Mouse (Mus musculus) embryo, embryonic 10 days (tissue): Measurements from ENCODE around the gene Trp53i11.

Experiments
- DNase-seq: peaks from one replicate; pipeline ENCODE4 v3.0.0-alpha.2; 2015; ENCODE audit warnings: low spot score

The Trp53i11 gene

DNA sequence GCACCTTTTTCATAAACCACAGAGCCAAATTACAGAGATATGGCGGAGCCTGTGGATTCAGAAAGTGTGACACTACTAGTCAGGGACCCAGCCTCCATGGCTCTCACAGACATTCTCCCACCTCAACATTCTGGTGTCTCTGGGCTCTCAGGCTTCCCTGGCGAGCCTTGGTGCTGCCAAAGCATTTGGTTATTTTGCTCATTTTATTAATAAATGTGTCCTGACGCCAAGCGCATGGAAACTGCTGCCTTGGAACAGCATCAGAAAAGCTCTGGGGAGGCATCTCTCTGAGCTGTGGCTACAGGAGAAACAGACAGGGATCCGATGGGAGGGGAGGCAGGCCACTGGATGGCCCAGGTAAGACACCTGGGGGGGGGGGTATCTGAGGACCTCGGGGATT lies 15.4 kb upstream of the Trp53i11 start:
- DNase-seq = no peak

DNA sequence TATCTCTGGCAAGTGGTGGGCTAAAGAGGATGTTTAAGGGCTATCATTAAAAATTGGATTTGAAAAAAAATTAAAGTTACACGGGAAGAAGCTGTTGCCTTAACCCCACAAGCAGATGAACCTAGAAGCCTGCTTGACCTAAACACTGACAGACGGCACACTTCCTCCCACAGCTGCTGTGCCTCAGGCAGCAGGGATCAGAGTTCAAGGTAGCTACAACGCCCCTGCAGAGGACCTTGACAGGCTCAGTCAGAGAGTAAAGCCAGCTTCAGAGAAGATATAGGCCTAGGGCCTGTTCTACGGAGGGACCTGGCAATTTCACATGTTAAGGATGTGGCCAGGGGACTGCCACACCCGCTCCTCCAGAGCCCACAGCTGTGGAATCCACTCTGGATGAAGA lies 14.9 kb upstream of the Trp53i11 start:
- DNase-seq = peak; percentile 58

DNA sequence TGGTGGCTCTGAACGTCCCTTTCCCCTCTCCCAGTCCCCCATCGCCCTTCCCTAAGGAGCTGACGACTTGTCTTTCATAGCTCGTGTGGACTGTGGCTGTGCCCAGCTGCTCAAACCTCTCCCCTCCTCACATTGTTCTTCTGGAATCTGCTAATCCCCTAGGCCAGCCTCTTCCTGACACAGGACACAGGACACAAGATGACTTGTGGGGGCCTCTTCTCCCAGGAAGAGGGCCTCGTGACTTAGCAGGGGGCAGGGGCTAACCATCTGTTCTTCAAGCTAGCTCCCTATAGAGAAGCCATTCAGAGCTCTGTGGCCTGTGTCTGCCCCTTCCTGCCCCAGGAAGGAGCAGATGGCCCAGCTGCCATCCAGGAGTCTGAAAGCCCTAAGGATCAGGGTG lies 13.2 kb upstream of the Trp53i11 start:
- peak; percentile 59 for DNase-seq

DNA sequence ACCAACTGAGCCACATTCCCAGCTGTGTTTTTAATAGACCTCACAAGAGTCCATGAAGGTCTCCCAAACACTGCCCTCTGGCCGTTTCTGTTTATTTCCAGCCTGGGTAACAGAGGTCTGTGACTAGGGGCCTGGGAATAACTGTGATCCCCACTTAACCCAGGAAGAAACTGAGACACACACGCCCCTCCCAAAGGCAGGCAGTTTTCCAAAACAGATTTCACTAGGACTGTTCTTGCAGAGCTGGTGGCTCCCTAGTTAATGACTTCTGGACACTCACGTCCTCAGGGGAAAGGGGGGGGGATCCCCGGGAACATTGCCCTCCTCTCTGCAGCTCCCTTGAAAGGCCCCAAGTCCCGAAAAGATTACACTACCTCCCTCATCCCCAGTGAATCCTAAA lies 12.1 kb upstream of the Trp53i11 start:
- DNase-seq = no peak

DNA sequence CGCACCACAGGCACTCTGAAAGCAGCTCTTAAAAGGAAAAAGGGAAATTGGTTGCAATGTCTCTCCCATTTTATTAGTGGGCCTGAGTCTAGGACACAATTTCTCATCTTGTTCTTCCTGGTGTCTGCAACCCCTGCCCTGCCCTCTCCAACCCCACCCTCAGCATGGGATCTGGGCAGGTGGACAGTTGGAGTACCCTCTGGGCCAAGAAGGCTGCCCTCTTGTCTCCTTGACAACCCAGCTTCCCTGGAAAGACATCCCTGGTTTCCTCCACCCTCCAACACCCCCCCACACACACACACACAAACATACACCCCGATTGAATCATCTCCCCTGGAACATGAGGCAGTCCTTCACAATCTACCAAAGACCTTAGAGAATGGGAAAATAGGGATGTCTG lies 11.6 kb upstream of the Trp53i11 start:
- no peak for DNase-seq

DNA sequence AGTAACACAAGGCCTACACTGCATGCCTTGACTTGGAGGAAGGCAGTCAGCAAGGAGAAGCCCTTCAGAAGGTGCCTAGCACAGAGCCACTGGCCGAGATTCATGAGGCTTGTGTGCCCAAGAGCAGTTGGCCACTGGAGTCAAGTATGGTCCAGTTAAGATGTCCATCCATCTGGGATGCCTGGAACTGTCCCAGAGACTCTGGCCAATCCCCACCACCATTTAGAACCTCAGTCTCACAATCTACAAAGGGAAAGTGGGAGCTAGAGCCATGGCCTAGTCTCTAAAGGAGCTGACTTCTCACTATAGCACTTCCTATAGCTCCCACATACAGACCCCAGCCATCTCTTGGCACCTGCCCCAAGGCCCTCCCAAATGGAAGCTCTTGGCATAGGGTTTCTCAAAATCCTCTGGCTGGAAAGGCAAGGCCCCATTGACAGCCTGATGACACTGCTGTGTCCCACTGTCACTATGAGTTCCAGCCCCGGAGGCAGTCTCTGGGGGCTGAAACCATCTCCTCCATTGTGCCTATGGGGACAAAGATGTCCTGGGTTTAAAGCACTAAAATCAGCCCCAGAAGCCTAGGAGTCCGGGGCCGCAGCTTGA lies 11.1 kb upstream of the Trp53i11 start:
- DNase-seq = no peak

DNA sequence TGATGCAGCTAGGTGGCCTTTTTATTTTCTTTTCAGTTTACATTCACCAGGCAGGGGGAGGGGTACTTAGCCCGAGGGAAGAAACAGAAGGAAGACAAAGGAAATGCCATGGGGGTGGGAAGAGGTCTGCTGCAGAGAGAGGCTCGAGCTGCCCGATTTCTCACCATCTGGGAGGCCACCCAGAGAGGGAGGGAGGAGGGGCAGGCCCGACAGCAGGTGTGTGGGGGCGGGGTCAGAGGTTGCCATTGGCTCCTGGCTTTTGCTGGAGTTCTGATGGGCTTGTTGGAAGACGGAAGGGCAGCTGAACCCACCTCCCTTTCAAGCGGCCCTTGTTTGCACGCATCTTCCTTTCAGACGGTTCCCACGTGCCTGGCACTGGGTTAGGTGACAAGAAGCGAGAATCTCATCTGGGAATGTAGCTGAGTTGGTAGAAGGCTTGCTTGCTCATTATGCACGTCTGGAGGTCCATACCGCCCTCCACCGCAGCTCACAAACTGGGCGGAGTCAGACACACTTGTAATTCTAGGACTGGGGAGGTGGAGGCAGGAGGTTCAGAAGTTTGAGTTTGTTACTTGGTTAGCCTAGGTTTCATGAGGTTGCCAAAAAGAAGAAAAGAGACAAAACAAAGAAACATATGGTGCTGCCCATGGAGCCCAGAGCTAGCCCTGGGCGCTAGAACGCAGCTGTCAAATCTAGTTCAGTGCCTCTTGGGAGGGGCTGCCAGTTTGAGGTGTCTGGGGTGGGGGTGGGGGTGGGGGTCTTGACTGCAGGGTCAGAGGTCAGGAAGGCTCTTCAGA lies 10.3 kb upstream of the Trp53i11 start:
- peak; percentile 82 for DNase-seq

DNA sequence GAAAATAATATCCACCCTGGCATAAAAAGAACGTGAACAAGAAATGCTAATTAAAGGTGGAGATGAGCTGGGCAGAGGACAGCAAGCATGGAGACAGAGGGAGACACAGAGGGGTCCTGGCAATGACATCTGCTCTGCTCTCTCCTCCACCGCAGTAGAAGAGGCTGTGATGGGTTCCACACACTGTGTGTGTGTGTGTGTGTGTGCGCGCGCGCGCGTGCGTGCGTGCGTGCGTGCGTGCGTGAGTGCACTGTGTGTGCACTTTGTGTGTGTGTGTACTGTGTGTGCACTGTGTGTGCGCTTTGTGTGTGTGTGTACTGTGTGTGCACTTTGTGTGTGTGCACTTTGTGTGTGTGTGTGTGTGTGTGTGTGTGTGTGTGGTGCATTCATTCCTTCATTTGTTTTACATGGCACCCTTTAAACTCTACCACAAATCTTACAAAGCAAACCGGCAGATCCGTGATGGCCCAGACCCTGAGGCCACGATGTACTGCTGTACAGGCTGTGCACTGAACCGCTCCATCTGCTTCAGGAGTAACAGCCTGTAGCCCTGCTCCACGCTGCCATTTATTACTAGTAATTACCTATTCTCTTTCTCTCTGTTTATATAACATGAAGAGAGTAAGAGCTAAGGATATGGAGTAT lies 9.6 kb upstream of the Trp53i11 start:
- DNase-seq = no peak

DNA sequence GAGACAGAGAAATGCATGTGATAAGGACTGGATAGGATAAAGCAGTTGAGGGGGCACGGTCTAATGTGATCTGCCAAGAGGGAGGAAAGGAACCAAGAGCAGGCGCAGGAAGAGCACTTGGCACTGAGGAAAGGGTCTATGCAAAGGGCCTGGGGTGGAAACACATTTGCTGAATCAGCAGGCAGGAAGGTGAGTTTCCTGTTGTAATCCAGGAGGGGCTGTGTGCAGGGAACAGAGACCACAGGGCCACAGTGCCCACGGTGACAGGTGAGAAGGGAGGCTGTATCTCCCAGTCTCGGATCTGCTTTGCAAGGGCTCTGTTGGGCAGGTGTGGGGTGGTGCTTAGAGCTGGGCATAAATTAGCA lies 9.1 kb upstream of the Trp53i11 start:
- DNase-seq = no peak

DNA sequence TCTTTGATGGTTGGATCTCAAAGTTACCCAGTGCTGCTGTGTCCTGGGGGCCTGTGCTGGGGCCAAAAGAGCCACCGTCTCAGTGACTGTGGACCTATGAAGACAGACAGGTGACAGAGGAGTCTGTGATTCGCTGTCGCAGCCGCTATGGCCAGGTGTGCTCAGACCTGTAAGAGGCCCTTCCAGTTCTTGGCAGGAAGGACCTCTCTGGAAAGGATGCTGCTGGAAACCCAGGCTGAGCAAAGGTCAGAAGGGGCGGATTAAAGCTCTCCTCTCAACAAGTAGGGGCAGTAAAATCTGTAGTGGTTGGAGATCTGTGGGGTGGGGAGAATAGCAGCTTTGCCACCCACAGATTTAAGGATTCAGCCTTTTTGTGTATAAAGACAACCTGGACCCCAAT lies 7.7 kb upstream of the Trp53i11 start:
- no peak for DNase-seq

DNA sequence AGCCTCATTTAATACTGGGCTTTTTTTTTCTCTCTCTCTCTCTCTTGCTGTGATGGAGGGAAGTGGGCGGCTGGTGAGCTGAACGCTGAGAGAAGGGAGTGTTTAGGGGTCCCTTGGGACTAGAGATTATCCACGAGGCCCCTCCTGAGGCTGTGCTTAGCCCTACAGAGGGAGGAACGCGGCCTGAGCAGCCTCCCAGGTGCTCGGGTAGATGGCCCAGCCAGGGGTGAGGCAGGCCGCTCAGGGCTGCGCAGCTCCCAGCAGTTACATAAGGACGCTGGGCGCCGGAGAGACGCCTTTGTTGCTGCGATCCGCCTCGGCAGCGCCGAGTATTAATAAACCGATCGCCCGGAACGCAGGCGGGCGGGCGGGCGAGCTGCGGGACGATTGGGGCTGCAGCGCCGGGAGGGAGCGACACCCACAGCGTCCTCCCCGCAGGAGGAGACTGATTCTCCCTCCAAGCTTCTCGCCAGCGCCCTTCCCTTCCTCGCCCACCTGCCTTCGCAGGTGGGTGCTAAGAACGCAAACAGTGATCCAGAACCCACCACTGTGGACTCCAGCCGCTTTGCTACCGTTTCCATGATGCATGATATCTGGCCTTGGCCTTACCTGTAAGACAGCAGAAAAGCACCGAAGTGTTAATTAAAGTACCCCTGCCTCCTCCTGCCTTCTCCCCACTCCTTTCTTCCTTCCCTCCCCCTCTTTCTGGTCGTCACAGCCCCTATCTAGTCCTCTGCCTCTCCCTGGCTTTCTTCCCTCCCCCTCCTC lies 7.1 kb upstream of the Trp53i11 start:
- DNase-seq = peak; percentile 61

DNA sequence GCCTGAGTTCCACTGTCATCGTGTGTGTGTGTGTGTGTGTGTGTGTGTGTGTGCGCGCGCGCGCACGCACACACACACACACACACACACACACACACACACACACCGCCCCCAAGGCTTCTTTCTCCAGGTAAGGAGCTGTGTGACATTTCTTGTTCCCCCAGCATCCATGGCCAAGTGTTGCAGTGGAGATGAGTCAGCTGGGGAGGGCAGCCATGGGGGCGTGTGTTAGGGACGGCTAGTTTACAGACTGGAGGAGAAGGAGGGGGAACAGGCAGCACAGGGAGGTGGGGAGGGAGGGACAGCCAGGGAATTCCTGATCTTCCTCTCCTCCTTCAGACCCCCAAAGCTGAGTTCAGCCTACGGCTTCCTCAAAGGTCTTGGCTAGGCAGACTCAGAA lies 4.5 kb upstream of the Trp53i11 start:
- DNase-seq = no peak

DNA sequence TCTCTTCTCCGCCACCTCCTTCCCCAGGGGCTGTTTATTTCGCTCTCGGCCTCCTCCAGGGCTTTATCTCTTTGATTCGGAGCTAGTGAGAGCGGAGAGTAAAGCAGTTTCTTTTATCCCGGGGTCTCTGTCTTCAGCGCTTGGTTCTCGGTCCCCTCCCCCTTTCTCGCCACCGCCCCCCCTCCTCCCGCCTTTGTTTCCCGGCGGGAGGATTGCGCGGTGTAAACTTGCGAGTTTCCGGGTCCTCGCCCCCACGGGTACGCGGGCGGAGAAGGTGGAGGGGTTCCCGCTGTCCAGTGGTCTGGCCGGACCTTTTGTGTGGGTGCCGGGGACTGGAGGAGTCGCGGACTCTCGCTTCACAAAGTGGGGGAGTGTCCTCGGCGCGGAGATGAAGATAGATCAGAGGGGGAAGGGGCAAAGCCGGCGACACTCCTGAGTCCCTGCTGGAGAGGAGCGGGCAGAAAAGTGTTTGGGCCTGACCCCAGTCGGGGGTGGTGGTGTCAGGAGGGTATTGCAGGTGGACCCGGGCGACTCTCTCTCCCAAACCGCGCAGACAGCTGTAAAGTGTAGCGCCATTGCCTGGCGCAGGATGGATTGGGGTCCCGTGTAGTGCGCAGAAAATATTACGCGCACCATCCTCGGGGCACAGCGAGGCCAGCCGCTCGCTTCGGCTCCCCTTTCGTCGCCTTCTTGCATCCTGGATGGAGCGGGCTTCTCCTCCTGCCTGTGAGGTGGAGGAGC lies 842 bp downstream of the Trp53i11 start:
- peak; percentile 52 for DNase-seq

DNA sequence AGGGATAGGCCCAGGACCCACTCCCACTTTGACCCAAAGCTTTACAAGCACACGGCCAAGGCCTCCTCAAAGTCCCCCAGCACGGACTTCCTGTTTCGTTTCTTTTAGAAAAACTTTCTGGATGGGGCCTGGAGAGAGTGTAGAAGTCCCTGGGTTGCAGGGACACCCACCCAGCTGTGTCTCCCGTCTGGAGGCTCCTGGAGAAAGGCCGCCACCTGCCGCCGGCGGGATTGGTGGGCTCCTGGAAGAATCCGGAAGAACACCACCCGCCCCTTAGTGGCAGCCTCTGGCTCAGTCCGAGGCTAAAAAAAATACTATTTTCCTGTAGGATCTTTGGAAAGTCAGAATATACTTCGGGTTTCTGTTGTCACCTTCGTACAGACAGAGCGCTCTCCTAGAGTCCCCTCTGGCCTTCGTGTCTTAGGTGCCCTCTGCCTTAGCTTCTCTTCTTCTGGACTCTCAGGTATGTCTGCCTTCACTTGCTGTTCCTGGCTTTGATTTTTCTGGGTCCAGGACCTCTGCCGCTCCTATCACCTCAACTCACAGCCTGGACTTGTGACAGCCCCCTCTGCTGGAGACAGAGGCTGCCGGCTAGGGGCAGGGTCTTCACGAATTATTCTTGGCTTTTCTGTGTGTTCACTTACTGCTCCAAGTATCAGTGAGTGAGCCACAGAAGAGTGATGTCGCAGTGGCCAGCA lies 1.6 kb downstream of the Trp53i11 start:
- peak; percentile 68 for DNase-seq

DNA sequence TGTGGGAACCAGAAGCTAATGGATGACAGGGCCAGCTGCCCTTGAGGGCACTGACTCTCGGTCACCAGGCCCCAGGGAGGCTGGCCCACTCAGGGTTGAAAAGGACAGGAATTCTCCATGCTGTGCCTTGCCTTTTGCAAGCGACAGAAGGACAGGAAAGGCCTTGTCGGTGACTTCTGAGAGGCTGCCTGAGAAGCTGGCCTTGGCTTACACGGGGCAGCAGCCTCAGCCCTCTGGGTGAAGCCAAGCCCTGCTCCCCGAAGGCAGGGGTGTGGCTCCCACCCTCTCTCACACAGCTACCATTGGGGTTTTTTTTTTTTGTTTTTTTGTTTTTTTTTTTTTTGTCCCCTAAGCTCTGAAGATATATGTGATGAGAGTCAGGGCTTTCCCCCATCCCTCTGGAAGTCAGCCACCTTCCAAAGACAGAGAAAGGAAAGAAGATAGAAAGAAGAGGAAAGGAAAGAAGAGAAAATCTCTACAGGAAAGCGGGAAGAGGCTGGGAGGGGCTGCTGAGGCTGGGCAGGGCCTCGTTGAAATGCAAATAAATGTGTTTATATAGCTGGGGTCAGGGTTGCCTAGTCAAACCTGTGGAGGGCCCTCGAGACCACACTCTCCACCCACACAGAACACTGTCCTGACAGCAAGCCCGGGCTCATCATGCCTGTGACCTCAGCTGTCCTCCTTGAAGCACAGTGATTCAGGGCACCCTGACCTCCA lies 3.6 kb downstream of the Trp53i11 start:
- DNase-seq = peak; percentile 72

DNA sequence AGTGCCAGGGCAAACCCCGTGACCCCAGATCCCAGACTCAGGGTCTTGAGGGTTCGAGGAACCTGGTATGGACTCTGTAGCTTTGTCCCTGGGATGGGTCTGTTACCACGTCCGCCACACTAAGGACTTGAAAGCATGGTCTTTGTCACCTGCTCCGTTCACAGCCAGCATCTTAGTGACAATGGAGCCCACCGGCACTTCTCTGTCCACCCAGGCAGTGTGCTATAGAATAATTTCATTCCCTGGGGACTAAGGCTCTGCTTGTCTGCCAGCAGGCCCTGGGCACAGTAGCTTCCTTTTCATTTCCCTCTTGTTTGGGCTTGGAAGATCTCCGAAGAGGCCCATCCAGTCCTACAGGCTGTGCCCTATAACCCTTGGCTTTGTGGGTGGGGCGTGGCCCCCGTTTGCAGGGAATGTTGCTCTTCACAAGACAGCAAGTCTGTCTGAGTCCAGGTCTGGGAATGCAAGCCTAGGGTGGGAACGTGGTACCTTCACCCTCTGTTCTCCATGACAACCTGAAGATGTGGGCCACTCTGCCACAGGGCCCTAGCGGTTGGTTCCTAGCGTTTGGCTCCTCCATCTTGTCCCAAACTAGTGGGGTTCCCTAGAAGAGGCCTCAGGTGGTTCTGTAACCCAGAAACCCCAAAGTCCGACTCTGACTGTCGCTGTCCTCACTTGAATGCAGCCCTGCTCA lies 4.3 kb downstream of the Trp53i11 start:
- DNase-seq = no peak

DNA sequence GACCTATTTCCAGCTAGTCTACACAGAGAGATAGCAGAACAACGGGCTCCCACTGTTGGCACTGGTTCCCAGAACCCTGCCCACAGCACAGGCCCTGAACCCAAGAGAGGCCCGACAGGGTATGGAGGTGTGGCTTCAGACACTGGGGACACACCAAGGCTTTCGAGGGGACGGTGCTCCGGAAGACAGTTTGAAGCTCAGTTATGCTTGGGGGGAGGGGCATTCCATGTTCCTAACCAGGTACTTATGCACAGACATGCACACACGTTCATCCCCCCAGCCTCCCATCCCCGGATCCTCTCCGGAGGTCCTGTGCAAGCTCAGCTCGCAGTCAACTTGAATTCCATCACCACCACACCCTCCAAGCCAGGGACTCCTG lies 4.8 kb downstream of the Trp53i11 start:
- no peak for DNase-seq

DNA sequence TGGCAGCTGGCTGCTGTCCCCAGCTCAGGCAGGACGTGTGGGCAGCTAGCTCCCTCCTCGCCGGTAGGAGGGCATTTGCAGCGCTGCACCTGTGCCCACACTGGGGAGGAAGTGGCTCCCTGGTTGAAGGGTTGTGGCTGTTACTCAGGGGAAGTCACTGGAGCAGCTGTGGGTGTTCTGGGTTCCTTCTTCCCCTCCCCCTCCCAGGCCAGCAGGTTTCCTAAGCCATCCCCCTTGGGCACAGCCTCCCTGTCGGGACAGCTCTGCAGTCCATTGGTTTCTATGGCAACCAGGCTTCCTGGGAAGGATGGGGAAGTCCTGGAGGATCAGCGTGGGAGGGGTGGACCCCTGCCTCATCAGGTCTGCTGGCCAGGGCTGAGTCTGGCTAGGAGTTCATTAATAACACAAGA lies 5.3 kb downstream of the Trp53i11 start:
- DNase-seq = peak; percentile 74

DNA sequence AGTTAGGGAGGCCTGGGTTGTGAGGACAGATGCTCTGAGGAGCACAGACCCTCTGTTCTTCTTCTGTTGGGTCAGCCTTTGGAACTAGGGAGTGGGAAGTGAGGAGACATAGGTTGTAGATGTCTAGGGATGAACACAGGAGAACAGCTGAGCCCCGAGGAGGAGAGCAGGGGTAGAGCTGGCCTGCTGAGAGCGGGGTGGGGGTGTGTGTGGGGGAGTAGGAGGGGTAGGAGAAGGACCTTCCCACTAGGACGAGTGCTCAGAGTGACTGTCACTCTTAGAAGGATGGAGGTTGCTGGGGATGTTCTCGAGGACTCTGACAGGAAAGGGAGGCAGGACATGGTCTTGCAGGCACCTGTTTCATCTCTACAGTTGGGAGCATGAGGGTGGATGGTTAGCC lies 6.5 kb downstream of the Trp53i11 start:
- no peak for DNase-seq

DNA sequence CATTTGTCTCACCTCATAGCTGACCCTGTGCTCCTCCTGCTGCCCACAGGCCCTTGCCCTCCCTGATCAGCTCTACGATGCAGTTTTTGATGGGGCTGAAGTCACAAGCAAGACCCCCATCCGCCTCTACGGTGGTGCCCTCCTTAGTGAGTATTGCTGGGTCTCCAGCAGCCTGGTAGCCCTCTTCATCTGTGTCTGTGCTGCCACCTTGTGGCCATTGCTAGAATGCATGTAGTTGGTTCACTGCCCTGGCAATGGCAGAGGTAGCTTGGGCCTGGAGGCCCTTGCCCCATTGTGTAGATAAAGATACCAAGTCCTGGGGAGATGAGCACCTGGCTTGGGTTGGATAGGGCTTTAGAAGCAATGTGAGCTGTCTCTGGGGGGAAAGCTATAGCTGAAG lies 11.5 kb downstream of the Trp53i11 start:
- peak; percentile 97 for DNase-seq
